Mouse (Mus musculus) mouse embryonic stem cell (cell line): ENCODE results near the gene Smim17.
"Not testable (repeated sequence)": the region's sequence is repeated elsewhere in the genome, so short reads cannot be mapped to it uniquely, and the experiment has no call there.

ENCODE experiments used
- in situ Hi-C, 2 experiments: fragments of 300-500 bp; cut with MboI; formaldehyde crosslinking; loops; 1 replicate in 1 of 2; 3 replicates in 1 of 2; pipeline ENCODE4 v1.14.3; 2019 to 2020; ENCODE audit warnings: low sequenced_read_pairs in 2 of 2, low pct_unique_long_range_greater_than_20kb in 1 of 2, mixed read lengths in 1 of 2; ENCODE audit not compliant: unreplicated experiment in 1 of 2

The Smim17 gene

DNA sequence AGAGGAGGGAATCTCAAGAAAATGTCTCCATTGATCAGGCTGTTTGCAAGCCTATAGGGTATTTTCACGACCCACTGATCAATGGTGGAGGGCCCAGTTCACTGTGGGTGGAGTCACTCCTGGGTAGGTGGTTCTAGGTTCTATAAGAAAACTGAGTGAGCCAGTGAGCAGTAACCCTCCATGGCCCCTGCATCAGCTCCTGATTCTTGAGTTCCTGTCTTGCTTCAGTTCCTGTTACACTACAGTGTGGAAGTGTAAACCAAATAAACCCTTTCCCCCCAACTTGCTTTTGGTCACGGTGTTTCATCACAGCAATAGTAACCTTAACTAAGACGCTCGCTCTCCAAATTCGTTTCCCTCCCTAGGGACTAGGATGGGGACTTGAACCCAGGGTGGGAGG is 9.5 kb upstream of the Smim17 start:
- in situ Hi-C loops = no loop called here

DNA sequence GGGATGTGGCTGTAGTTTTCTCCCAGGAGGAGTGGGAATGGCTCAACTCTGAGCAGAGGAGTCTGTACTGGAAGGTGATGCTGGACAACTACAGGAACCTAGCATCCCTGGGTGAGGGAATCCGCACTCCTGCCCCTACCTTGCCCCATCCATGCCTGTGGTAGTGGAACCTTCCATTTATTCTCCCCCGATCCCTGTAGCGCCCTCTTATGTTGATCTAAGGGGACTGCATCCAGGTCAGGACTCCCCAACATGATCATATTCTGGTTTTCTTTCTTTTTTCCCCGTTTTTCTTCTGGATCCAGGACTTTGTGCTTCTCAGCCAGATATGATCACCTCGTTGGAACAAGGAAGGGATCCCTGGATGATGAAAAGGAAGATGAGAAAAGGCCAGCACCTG is 9.1 kb upstream of the Smim17 start:
- in situ Hi-C loops = no loop called here

DNA sequence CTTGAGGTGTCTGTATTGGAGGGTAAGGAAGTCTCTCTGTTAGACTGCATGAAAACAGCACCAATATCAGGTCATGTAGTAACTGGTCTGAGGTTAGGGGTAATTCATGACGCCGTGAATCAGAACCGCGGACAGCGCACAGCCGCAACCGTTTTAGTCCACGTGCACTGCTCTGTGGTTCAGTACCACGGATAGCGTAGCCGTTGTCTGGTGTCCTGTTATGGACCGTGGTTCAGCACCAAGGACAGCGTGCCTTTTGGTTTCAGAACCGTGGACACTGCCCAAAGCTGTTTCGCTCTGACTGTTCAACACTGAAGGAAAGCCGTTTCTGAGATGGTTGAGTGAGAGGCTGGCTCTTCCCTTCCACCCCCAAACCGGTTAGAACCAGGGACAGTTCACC is 11.5 kb downstream of the Smim17 start, which contains the start of gene Gm20715:
Gene Gm20715 (plus strand): TSS at position 235 of the 400 bp plus-strand sequence.
- in situ Hi-C loops = loop anchor here in 1 of 2 experiments (10.0 kb wide), 1 partner anchor 55 kb away; no protein-coding TSS in a partner anchor

GRCm38 (mm10) chr7:6414626-6415441 is 16.3 kb downstream of the Smim17 start:
- in situ Hi-C loops = loop anchor here in 1 of 2 experiments (10.0 kb wide), 1 partner anchor 60 kb away; no protein-coding TSS in a partner anchor

- in situ Hi-C loops = loop anchor here in 1 of 2 experiments (10.0 kb wide), 1 partner anchor 61 kb away; no protein-coding TSS in a partner anchor
Observed at GRCm38 (mm10) chr7:6415442-6415787, 16.9 kb downstream of the Smim17 start.

- in situ Hi-C loops = loop anchor here (10.0 kb wide), 1 partner anchor 65 kb away; no protein-coding TSS in a partner anchor
Observed at GRCm38 (mm10) chr7:6419894-6420293, 21.4 kb downstream of the Smim17 start.

GRCm38 (mm10) chr7:6429381-6429780 is 30.9 kb downstream of the Smim17 start:
- in situ Hi-C loops = loop anchor here (10.0 to 25.0 kb wide), 4 partner anchors 75 to 508 kb away; partner anchors contain the start of gene Zim1 (in 1 of the 2)

DNA sequence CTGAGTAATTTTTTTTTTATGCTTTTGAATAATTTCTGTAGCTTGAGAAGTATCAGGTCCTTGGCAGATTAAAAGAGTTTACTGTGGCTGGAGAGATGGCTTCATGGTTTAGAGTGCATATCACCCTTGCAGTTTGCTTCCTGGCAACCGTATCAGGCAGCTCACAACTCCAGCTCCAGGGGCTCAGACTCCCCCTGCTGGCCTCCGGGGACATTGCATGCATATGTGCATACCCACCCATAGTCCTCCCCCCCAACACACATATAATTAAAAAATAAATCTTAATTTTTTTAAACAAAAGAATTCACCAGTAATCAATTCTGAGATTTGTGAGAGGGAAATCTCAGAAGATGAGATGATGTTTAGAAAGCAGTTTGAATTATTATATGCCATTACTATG is 31.8 kb downstream of the Smim17 start:
- in situ Hi-C loops = loop anchor here (5.0 to 25.0 kb wide), 5 partner anchors 73 to 507 kb away; partner anchors contain the start of genes Olfr1349 (in 1 of the 2) and Zim1 (in 1 of the 2)

DNA sequence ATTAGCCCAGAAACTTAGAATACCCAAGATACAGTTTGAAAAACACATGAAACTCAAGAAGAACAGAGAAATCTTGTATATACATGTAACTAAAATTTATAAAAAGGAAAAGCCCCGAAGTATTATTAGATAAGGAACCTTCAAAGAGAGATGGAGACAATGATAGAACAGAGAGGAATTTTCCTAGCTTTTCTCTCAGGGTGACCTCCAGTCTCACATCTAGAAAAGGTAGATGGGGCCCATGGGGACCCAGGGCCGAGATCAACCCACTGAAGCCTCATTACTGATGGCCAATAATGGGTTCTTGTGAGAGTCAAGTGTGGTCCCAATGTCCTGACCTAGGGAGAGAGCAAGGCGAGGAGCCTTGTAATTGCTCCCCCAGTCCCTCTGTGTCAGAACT is 39.9 kb downstream of the Smim17 start, which contains the start of gene Olfr1344:
Gene Olfr1344 (plus strand): TSS at position 301 of the 400 bp plus-strand sequence.
- in situ Hi-C loops = loop anchor here (10.0 to 25.0 kb wide), 4 partner anchors 86 to 499 kb away; partner anchors contain the start of genes Olfr1349 (in 1 of the 2) and Zim1 (in 1 of the 2)

DNA sequence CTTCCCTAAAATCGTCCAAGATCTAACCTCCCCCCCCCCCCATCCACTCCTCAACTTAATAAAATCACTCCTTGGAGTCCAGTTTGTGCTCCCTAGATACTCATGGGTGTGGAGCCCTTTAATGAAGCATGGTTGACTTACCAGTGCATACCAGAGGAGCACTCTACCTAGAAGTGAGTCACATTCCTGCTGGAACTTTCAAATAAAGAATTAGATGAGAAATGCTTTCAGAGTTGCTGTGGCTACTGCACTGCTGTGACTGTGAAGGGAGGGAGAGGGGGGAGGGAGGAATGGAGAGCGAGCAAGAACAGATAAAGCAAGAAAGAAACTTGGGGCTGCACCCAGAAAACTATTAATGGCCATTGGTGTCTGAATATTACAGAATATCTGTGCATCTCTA is 42.7 kb downstream of the Smim17 start:
- in situ Hi-C loops = loop anchor here (25.0 kb wide), 3 partner anchors 96 to 496 kb away; partner anchors contain the start of gene Zim1 (in 1 of the 2)

DNA sequence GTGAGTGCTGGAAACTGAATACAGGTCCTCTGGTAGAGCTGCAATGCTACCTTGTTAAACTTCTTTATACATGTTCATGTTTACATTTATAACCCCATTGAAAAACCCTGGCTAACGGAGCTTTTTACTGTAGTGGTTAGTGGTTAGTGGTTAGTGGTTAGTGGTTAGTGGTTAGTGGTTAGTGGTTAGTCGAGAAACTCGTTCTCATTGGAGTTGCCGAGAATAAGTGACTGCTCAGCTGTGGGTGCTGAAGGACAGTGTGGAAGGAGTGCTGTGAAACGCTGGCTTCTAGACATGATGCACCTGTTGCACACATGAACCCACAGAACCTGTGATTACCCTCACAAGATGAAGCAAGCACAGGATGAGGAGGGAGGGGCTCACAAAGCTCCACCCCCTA is 49.3 kb downstream of the Smim17 start:
- in situ Hi-C loops = loop anchor here (25.0 kb wide), 3 partner anchors 90 to 490 kb away; partner anchors contain the start of gene Zim1 (in 1 of the 2)

DNA sequence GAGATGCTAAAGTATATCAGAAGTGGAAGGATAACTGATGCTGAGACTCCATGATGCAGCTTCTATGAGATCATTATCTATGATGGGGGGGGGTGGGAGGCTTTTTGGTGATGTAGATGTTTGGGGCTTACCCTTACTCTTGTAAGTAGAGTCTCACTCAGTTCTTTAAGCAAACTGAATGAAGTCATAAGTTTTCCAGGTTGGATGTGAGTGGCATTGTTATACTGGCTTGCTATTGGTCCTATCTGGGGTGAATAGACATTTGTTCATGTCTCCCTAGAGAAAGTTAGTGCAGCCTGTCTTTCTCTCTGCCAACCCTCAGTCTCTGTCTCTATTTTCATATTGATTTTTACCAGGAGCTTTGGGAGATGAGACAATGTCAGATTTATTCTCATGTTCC is 57.4 kb downstream of the Smim17 start, which contains the start of gene Olfr1336:
Gene Olfr1336 (plus strand): TSS at position 301 of the 400 bp plus-strand sequence.
- in situ Hi-C loops = no loop called here

GRCm38 (mm10) chr7:6456399-6456798 is 57.9 kb downstream of the Smim17 start:
- in situ Hi-C loops = no loop called here

GRCm38 (mm10) chr7:6466951-6467350 is 68.4 kb downstream of the Smim17 start, which contains the start of gene Olfr1346:
TSS of gene Olfr1346 (plus strand) at chr7:6467101.
- in situ Hi-C loops = no loop called here

GRCm38 (mm10) chr7:6477633-6478032 is 79.1 kb downstream of the Smim17 start:
- in situ Hi-C loops = not testable (repeated sequence)
